Mouse (Mus musculus) C2C12 (cell line): ENCODE results near the gene Cnnm3.

Experiments used
- CEBPB ChIP-seq: IDR thresholded peaks from one replicate; pipeline ENCODE4 v1.6.1; 2011; ENCODE audit warnings: low read depth, mild to moderate bottlenecking, control low read depth, moderate library complexity
- CTCF ChIP-seq: IDR thresholded peaks from one replicate; pipeline ENCODE4 v1.5.1; 2011; ENCODE audit not compliant: control insufficient read depth, insufficient read depth, insufficient read length
- FOSL1 ChIP-seq: IDR thresholded peaks from one replicate; pipeline ENCODE4 v1.8.0; 2011; ENCODE audit warnings: mild to moderate bottlenecking, low read length; ENCODE audit not compliant: poor library complexity, insufficient read depth, severe bottlenecking
- MAX ChIP-seq: IDR thresholded peaks from one replicate; pipeline ENCODE4 v1.6.1; 2011; ENCODE audit warnings: mild to moderate bottlenecking, control low read depth
- MYOD1 ChIP-seq: IDR thresholded peaks from one replicate; pipeline ENCODE4 v1.6.1; 2011; ENCODE audit warnings: low read depth; ENCODE audit not compliant: control insufficient read depth, insufficient read length
- MYOG ChIP-seq: IDR thresholded peaks from one replicate; pipeline ENCODE4 v1.6.1; 2011; ENCODE audit not compliant: control insufficient read depth, insufficient read length; ENCODE audit errors: extremely low read depth
- USF1 ChIP-seq: IDR thresholded peaks from one replicate; pipeline ENCODE4 v1.6.1; 2011; ENCODE audit warnings: low read depth, mild to moderate bottlenecking, control low read depth, moderate library complexity

GRCm38 (mm10) chr1:36546888-36547471, 35.3 kb downstream of the Cnnm3 start, which contains the start of gene Ankrd39:
- TF ChIP-seq CTCF (peak; percentile 86), USF1 (no peak), MYOD1 (no peak), CEBPB (no peak), MYOG (no peak), MAX (no peak), FOSL1 (no peak)
